Mouse (Mus musculus): ENCODE measurements around the gene Rnf220.
A peak's percentile ranks its signal among the peaks of the same experiment; 100 is the strongest.
"Not testable (repeated sequence)": the region's sequence is repeated elsewhere in the genome, so short reads cannot be mapped to it uniquely, and the experiment has no call there.

DNA sequence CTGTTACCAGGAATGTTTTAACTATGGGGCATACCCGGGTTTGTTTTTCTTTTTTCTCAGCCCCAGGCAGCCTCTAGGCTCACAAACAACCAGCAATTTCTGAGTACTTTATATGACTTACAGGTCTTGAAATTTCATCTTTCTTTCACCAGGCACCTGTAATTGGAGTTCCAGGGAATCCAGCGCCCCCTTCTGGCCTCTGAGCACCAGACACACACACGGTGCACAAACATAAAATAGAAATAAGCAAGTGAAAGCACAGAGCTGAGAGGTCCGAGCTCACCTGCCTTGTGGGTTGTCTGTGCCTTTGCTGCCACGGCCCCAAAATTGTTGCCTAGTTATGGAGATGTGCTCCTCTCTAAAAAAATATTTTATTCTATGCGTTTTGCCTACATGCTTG lies 236.9 kb downstream of the Rnf220 start:
- TF ChIP-seq CTCF (conservative IDR thresholded peaks at IDR 0.05; ENCODE audit: low read length), result peak; percentile 70
- not testable (repeated sequence) for TF ChIP-seq NANOG (IDR thresholded peaks at IDR 0.05; ENCODE audit: borderline replicate concordance, low read length)
